Mouse (Mus musculus) lung, postnatal 14 days (tissue): ENCODE results near the gene Ahr.

Experiments
- DNase-seq: peaks from one replicate; pipeline ENCODE4 v3.0.0; 2021

Gene Ahr

DNA sequence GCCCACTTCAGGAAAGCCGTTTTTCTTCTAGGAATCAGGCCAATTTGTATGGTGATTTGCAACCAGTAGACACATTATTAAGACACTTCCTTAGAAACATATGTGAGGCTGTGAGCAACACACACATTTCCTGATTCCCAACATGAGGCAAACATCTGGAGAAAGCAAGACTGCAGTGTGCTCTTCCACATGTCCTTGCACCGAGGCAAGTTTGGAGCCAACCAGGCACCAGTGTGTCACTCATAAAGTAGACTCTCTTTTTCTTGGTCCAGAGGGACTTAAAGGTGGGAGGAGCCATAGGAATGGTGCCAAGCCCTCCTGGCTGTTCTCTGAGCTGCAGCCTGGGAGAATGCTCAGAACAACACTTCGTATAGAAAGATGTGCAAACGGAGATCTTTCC, 39.6 kb downstream of the Ahr start:
- no peak for DNase-seq

DNA sequence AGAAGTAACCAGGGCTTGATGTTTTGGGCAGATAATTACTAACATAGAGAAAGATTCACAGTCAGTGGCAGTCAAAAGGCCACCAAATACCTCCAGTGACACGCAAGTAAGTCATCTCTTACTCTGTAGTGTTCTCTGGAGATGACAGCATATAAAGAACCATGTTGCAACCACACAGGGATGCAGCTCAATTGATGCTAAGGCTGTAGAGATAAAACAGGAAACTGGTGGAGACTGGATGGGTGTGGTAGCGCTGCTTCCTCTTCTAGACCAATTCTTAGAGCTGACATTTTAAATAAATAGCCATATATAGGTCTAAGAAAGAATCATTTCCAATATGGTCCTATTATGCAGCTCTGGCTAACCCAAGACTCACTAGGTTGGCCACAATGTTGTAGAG, 54.1 kb downstream of the Ahr start:
- no peak for DNase-seq

DNA sequence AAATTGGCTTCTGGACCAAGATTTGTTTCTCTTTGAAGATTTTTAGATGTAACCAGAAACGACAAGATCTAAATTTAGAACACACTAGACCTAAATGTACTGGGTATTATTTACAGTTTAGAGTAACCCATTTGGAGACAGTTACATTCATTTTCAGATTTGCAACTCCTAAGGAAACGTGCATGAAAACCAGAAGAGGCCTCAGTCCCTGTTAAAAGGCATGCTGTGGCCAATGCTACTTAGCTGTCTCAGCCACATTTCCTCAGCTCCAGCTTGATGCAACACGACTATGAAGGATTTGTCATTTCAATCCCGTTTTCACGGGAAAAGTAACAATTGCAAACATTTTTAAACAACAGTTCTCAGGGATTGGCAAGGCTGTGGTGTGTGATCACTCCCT, 55.9 kb downstream of the Ahr start:
- DNase-seq, result no peak

DNA sequence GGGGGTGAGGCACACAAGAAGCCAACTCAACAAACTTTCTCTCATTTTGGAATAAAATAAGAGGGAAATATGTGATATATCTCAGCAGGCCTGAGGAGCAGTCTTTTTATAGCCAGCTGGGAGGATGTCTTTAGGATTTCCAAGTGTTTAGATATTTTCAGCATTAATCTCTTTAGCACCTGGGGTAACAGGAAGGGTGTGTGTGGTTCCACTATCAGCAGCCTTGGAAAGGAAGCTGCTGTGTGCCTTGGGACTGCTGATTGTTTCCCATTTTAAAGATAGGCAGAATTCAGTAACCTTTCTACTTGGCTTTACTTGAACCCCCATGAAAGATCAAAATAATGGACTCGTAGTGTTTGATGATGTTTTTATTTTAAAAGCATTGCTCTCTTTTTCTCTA, 71.4 kb downstream of the Ahr start:
- DNase-seq, result no peak

DNA sequence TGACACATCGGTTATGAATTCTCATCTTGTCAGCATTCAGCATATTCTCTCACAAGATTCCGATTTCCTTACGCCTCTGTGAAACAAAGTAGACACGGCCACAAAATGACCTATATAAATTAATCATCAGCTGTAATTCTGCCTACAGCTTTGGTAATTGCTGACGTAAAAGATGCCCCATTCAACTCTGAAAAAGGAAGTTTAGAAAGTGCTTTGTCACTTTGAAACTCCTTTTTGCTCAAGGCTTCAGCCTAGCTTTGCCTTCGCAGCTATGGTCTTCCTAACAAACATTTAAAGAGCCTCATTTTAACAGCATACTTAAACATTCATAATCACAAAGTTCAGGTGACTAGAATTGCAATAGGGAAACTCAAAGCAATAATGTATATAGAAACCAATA, 72.2 kb downstream of the Ahr start:
- no peak for DNase-seq

DNA sequence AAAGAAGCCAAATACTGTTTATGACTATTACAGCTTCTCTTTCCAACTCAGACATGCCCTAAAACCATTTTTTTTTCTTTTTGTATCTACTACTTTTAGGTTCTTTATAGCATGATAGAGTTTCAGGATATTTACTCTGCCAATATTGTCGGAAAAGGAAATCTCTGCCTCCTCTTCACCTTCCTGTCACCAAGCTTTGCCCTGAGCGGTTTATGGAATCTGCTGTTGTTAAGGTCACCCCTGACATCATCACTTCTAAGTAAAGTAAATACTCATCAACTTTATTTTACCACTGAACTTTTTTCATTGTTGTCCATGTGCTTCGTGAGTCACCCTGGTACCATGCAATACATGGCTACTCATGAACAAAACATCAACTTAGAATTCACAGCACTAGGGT, 75.2 kb downstream of the Ahr start:
- DNase-seq, result no peak
